Mouse (Mus musculus) cortical plate, adult 2 months (tissue): ENCODE measurements around the gene Cdkn3.

ENCODE experiments used
- CTCF ChIP-seq: fragments of 200-500 bp; IDR thresholded peaks from 2 replicates; pipeline ENCODE4 v1.5.1; 2011; ENCODE audit warnings: mild to moderate bottlenecking, control low read depth, low read length; ENCODE audit not compliant: insufficient read depth; ENCODE audit errors: extremely low read depth
- POLR2A ChIP-seq: fragments of 200-500 bp; IDR thresholded peaks from 2 replicates; pipeline ENCODE4 v1.6.1; 2011; ENCODE audit warnings: mild to moderate bottlenecking, low read length, control low read depth; ENCODE audit not compliant: insufficient read depth; ENCODE audit errors: extremely low read depth

GRCm38 (mm10) chr14:46723828-46724227 is 36.5 kb upstream of the Cdkn3 start:
- TF ChIP-seq CTCF (peak; percentile 37; the same call in 1 of the 2 replicates), POLR2A (no peak)
